Mouse (Mus musculus): ENCODE measurements around the gene Nf1.
"Not testable (repeated sequence)": the region's sequence is repeated elsewhere in the genome, so short reads cannot be mapped to it uniquely, and the experiment has no call there.

Nf1 gene

GRCm38 (mm10) chr11:79339234-79339807 is at the start of gene Nf1:
Gene Nf1, plus strand, starts transcription at chr11:79339693.
- DNase-seq (ENCODE audit: low spot score in 2 of 2): peak; percentile 88 to 94

GRCm38 (mm10) chr11:79290473-79290872 is 49.0 kb upstream of the Nf1 start:
- DNase-seq (ENCODE audit: low spot score in 2 of 2): peak in 1 of 2 experiments; percentile 20

DNA sequence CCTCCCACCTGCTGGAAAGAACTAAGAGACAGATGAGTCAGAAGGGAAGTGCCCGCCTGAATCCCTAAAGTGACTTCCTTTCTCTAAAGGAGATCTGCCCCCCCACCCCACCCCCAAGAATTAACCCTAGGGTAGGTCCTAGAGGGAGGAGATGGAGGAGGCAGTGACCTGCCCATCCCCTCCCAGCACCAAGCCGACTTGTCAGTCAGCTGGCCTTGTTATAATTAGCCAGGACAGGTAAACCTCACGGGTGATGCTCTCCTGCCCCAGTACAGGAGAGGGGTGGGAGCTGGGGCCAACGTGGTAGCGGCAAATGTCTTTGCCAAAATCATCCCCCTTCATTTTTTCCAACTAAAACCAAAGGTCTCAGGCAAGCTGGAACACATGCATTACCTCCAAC is 47.8 kb upstream of the Nf1 start:
- DNase-seq (ENCODE audit: low spot score in 2 of 2): no peak

- no peak for DNase-seq (ENCODE audit: low spot score in 2 of 2)
These were observed 47.4 kb upstream of the Nf1 start for GRCm38 (mm10) chr11:79292130-79292529.

- DNase-seq (ENCODE audit: low spot score in 2 of 2): no peak
These were observed 46.5 kb upstream of the Nf1 start for GRCm38 (mm10) chr11:79293025-79293424.

GRCm38 (mm10) chr11:79293971-79294370 is 45.5 kb upstream of the Nf1 start:
- no peak for DNase-seq (ENCODE audit: low spot score in 2 of 2)

DNA sequence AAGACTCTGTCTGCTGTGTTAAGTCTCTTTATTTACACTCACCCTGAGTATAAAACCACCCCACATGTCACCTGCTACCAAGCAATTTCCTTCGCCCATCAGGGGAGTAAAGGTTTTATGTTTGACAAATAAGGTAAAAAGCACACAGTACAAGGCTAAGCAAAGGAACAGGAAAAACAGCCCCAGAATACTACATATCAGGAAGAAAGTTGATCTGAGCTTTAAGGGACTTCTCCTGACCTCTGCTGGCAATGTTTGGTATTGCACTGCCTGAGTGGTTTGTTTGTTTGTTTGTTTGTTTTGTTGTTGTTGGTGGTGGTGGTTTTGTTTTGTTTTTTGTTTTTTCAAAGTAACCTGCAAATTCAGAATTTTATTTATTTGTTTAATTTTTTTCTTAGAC is 43.3 kb upstream of the Nf1 start:
- peak; percentile 32 to 41 for DNase-seq (ENCODE audit: low spot score in 2 of 2)

- no peak for DNase-seq (ENCODE audit: low spot score in 2 of 2)
These were observed 42.5 kb upstream of the Nf1 start, which contains the start of gene Gm9964 for GRCm38 (mm10) chr11:79296856-79297491. Gene Gm9964, minus strand, starts transcription at chr11:79296906.

DNA sequence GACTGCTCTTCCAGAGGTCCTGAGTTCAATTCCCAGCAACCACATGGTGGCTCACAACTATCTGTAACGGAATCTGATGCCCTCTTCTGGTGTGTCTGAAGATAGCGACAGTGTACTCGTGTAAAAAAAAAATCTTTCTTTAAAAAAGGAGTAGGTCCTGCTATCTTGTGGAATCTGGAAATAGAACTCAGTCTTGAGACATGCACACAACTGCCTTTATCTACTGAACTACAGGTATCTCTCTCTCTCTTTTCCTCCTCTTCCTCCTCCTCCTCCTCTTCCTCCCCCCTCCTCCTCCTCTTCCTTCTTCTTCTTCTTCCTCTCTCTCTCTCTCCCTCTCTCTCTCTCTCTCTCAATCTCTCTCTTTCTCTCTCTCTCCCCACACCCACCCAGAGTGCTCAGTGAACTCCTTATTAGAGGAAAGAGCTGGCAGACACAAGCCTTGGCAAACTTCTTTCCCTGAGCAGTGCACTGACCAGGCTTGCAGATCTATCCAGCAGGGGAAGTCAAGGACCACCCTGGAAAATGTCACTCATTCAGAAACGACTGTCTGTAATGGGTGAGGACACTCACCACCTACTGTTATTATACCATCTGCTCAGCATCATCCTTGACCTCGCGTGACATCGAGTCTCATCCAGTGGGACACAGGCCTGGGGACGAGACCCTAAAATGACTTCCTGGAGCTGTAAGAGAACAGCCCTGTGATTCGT is 39.6 kb upstream of the Nf1 start:
- DNase-seq (ENCODE audit: low spot score in 2 of 2): no peak

GRCm38 (mm10) chr11:79303109-79303508 is 36.4 kb upstream of the Nf1 start:
- DNase-seq (ENCODE audit: low spot score in 2 of 2): no peak

- DNase-seq (ENCODE audit: low spot score in 2 of 2): not testable (repeated sequence)
These were observed 35.2 kb upstream of the Nf1 start for GRCm38 (mm10) chr11:79304245-79304644.

DNA sequence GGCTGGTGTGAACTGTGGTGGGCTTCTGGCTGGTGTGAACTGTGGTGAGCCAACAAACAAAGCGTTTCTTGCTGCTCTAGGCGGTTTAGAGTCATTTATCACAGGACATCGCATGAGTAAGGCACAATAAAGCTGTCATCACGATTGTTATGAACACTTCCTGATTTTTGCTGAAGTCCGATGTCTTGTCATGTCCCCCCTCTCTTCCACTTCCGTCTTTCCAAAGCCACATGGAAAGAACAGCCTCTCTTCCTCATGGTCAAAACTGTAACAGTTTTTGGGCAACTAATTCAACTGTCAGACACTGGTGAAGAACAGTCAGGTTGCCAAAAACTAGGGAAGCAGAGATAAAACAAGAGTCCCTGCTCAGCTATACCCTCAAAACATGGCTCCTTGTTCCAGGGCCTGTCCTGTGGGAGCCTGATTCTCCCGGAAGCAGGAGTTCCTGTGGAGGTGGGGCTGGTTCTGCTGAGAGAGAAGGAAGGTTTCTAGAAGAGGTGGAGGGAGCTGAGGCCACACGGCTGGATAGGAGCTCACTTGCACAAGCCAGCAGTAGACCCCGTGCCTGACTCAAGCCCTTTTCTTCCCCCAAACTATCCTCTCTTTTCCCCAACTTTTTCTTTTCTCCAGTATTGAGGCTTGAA is 33.7 kb upstream of the Nf1 start:
- no peak for DNase-seq (ENCODE audit: low spot score in 2 of 2)

- no peak for DNase-seq (ENCODE audit: low spot score in 2 of 2)
These were observed 33.0 kb upstream of the Nf1 start for GRCm38 (mm10) chr11:79306510-79306909.

GRCm38 (mm10) chr11:79306996-79307395 is 32.5 kb upstream of the Nf1 start:
- no peak for DNase-seq (ENCODE audit: low spot score in 2 of 2)

GRCm38 (mm10) chr11:79307560-79308200 is 31.8 kb upstream of the Nf1 start:
- no peak for DNase-seq (ENCODE audit: low spot score in 2 of 2)

- DNase-seq (ENCODE audit: low spot score in 2 of 2): no peak
These were observed 29.0 kb upstream of the Nf1 start for GRCm38 (mm10) chr11:79310467-79310866.

DNA sequence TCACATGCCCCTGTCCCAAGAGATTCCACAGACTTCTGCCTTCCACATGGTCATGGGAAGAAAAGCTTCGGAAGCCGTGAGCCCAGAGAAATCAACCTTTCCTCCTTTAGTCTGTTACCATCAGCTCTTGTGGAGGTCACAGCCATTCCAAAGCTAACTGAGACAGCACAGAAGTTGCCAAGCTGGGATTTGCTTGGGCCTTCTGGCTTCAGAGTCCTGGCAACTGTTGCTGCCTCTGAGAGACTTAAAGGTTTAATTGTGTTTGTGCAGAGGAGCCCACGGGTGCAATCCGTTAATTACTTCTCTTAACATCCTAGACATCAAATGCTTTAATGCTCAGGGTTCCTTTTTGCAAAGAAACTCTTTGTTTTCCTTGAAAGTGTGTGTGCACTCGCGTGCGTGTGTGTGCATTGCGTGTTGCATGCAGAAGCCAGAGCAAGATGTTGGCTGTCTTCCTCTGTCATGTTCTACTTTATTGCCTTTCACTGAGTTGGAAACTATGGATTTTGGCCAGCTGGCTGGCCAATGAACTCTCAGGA is 22.6 kb upstream of the Nf1 start:
- DNase-seq (ENCODE audit: low spot score in 2 of 2): no peak

DNA sequence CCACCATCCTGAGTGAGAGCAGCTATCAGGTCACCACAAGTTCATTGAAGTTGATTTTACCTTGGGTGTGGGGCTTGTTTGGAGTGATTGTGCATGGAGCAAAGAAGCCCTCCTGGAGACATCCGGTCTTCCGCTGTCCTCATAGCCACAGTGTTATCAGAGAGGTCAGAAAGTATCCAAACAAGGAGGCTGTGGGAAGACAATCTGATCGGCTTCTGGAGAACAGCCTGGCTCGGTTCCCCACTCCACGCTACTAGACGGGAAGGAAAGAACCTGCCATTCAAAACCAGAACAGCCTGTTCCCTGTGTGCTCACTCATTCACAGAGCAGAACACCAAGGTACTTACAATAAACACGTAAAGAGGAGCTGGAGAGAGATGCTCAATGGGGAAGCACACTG is 19.7 kb upstream of the Nf1 start:
- no peak for DNase-seq (ENCODE audit: low spot score in 2 of 2)

DNA sequence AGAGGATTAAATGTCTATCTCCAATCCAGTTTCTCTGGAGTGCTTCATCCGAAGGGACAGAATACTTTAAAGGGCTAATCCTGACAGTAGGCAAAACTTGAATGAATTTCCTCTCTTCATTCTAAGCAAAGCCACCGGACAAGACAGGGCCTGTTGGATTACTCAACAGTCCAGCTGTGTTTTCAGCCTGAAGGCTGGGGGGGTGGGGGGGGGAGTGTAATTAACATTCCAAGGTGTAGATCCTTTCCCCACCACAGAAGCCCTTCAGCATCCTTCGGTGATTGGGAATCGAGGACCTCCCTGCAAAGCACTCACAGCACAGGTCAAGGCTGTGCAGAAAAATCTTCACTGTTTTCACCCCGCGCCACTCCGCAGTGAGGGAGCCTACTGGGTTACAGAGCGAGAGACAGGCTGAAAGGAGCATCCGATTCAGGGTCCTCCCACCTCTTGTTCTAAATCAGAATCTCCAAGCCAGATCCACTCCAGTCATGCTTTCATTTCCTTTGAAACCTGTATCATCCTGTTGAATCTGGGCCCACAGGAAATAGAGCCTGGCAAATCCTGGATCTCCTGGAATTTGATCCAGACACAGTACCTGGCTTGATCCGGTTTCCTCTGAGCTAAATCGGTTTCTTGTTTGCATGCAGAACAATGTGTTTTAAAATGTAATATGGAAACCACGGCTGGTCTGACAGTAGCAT is 15.4 kb upstream of the Nf1 start:
- DNase-seq (ENCODE audit: low spot score in 2 of 2): no peak

- DNase-seq (ENCODE audit: low spot score in 2 of 2): no peak
These were observed 13.8 kb upstream of the Nf1 start for GRCm38 (mm10) chr11:79325663-79326062.

GRCm38 (mm10) chr11:79327106-79327505 is 12.4 kb upstream of the Nf1 start:
- no peak for DNase-seq (ENCODE audit: low spot score in 2 of 2)
